Mouse (Mus musculus): Measurements from ENCODE around the gene Fam89b.

The Fam89b gene

GRCm38 (mm10) chr19:5686437-5686836, 43.0 kb downstream of the Fam89b start:
- in situ Hi-C loops (cut with MboI; ENCODE audit: low sequenced_read_pairs) = no loop called here

- in situ Hi-C loops (cut with MboI; ENCODE audit: low sequenced_read_pairs) = no loop called here
Observed at GRCm38 (mm10) chr19:5685861-5686260, 43.6 kb downstream of the Fam89b start.

GRCm38 (mm10) chr19:5685431-5685830, 44.0 kb downstream of the Fam89b start:
- in situ Hi-C loops (cut with MboI; ENCODE audit: low sequenced_read_pairs) = no loop called here

GRCm38 (mm10) chr19:5684985-5685384, 44.5 kb downstream of the Fam89b start:
- in situ Hi-C loops (cut with MboI; ENCODE audit: low sequenced_read_pairs) = no loop called here

GRCm38 (mm10) chr19:5684236-5684635, 45.2 kb downstream of the Fam89b start:
- in situ Hi-C loops (cut with MboI; ENCODE audit: low sequenced_read_pairs) = no loop called here

- in situ Hi-C loops (cut with MboI; ENCODE audit: low sequenced_read_pairs) = no loop called here
Observed at GRCm38 (mm10) chr19:5680432-5680831, 49.0 kb downstream of the Fam89b start.
